Mouse (Mus musculus): Measurements from ENCODE around the gene Hdac5.

GRCm38 (mm10) chr11:102167539-102167938 is 62.4 kb downstream of the Hdac5 start:
- TF ChIP-seq POLR2A (IDR thresholded peaks at IDR 0.05; ENCODE audit: extremely low read depth, insufficient read depth, low read length), result no peak
- no peak for TF ChIP-seq CTCF (IDR thresholded peaks at IDR 0.05; ENCODE audit: extremely low read depth, insufficient read depth, low read length)
